In genomic region chr8:78630414-78631164, GRCm38 (mm10) we compare ENCODE assay signal across 11 mouse cellular contexts.
A peak's percentile ranks its signal among the peaks of the same experiment; 100 is the strongest.
DNase-seq lines count a peak whose midpoint lies in the region; ATAC-seq lines count a peak whose summit lies in the region.
"Had no signal": no experiment of that assay in that cellular context is flagged by ENCODE, and none has a peak within 500 bp of the region (broad histone marks: within the 10 kb centered on the region; RNA-seq: fewer than 3 reads in every experiment).

No protein-coding gene starts in this region.

- ATAC-seq in heart, embryonic 13.5 days (ENCODE audit: extremely low read depth, insufficient number of reproducible peaks, low FRiP score, low TSS enrichment): no peak
- ATAC-seq in hindbrain, embryonic 15.5 days (ENCODE audit: low FRiP score, low read depth): no peak
- ATAC-seq in erythroid progenitor cell, adult 5-6 weeks (replicated peaks; ENCODE audit: low FRiP score, poor library complexity, severe bottlenecking): no peak
- ATAC-seq: intestine, postnatal 0 days had no signal

- 54% methylated on average over 19 of the region's 19 CpGs for WGBS in heart, embryonic 13.5 days
- WGBS in hindbrain, embryonic 15.5 days: 46% methylated on average over 19 of the region's 19 CpGs

- H3K4me2 ChIP-seq in heart, embryonic 13.5 days: peak overlapping the region; percentile 13
- no peak overlapping the region for H3K4me2 ChIP-seq in hindbrain, embryonic 15.5 days

- no peaks in the 10 kb centered on the region for H3K9me3 ChIP-seq in heart, embryonic 13.5 days
- no peaks in the 10 kb centered on the region for H3K9me3 ChIP-seq in hindbrain, embryonic 15.5 days

- no peak for DNase-seq in heart, postnatal 14 days
- DNase-seq in spleen, adult 18-20 months: peak; percentile 19 to 39
- no peak for DNase-seq in spleen, postnatal 14 days (ENCODE audit: low spot score in 2 of 2)
- peak; percentile 22 for DNase-seq in thymus, postnatal 14 days
- no peak for DNase-seq in left cerebral cortex, adult 11 months (ENCODE audit: low spot score)
- DNase-seq: cerebellum, postnatal 25 days had no signal

- H3K27ac ChIP-seq in heart, embryonic 13.5 days (replicated peaks): peak overlapping the region; percentile 42
- H3K27ac ChIP-seq in hindbrain, embryonic 15.5 days (replicated peaks): 0 out of 2 replicates have a peak overlapping the region, but pooled peaks have one; percentile 42

- H3K27me3 ChIP-seq in heart, embryonic 13.5 days (replicated peaks): no peaks in the 10 kb centered on the region
- no peaks in the 10 kb centered on the region for H3K27me3 ChIP-seq in hindbrain, embryonic 15.5 days

- no peak overlapping the region for H3K4me3 ChIP-seq in heart, embryonic 13.5 days
- H3K4me3 ChIP-seq in hindbrain, embryonic 15.5 days: no peak overlapping the region
- H3K4me3 ChIP-seq: myocyte had no signal

- intact Hi-C loops in heart, postnatal 14 days (cut with DNase I): no loop called here

- no peaks in the 10 kb centered on the region for H3K36me3 ChIP-seq in heart, embryonic 13.5 days
- no peaks in the 10 kb centered on the region for H3K36me3 ChIP-seq in hindbrain, embryonic 15.5 days

- H3K9ac ChIP-seq in heart, embryonic 13.5 days: no peak overlapping the region
- H3K9ac ChIP-seq in hindbrain, embryonic 15.5 days: no peak overlapping the region

- H3K4me1 ChIP-seq in heart, embryonic 13.5 days: peaks cover 57% of the 10 kb centered on the region
- peaks cover 13% of the 10 kb centered on the region for H3K4me1 ChIP-seq in hindbrain, embryonic 15.5 days (replicated peaks)

Comparison
In these comparisons a context has a peak if more than half of its experiments do, and no peak if none do; other contexts are left out.
1. DNase-seq: peak in spleen, adult 18-20 months (2 of 2) and thymus, postnatal 14 days (single experiment); none in heart, postnatal 14 days (0 of 2), spleen, postnatal 14 days (0 of 2) and left cerebral cortex, adult 11 months (single experiment).